Mouse (Mus musculus) fibroblast of lung, adult 2 months (primary cell): ENCODE measurements around the gene Nrip3.

Source experiments
- DNase-seq: peaks from one replicate; pipeline ENCODE4 v3.0.0-alpha.2; 2011; ENCODE audit warnings: low read depth

Gene Nrip3

DNA sequence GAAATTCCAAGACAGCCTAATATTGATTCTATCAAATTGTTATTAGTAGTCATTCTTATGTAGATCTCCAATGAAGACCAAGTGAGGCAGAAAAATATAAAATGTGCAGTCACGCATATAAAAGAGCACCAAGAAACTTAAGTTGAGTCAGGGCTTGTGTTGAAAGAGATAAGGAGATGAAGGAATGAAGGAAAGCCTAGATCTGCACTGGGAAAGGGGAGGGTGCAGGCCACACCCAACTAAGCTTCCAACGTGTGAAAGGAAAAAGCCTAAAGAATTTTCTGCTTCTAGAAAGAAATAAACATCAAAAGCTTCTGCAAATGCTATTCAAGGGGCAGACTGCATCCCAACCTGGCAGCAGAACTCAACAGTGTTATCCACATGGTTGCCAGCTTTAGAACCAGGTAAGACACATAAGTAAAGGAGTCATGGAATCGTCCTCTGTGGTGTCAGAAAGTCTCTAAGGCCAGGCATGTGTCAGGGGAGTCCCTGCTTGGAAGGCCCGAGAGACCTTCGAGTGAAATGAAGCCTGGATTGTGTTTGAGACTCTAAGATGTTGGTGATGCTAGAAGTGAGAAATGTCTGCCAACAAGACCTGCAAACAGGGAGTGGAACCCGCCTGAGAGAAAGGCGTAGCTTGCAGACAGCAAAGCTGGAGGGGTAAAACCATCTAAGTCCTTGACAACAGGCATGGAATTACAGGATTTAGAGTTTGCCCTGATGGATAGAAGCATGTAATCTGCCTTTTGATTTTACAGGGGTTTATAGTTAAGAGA, 14.1 kb downstream of the Nrip3 start:
- DNase-seq = no peak

GRCm38 (mm10) chr7:109764009-109764408, 17.8 kb downstream of the Nrip3 start:
- no peak for DNase-seq

- DNase-seq = no peak
Measured at GRCm38 (mm10) chr7:109756291-109756690, 25.5 kb downstream of the Nrip3 start.

GRCm38 (mm10) chr7:109754034-109754433, 27.8 kb downstream of the Nrip3 start:
- no peak for DNase-seq

DNA sequence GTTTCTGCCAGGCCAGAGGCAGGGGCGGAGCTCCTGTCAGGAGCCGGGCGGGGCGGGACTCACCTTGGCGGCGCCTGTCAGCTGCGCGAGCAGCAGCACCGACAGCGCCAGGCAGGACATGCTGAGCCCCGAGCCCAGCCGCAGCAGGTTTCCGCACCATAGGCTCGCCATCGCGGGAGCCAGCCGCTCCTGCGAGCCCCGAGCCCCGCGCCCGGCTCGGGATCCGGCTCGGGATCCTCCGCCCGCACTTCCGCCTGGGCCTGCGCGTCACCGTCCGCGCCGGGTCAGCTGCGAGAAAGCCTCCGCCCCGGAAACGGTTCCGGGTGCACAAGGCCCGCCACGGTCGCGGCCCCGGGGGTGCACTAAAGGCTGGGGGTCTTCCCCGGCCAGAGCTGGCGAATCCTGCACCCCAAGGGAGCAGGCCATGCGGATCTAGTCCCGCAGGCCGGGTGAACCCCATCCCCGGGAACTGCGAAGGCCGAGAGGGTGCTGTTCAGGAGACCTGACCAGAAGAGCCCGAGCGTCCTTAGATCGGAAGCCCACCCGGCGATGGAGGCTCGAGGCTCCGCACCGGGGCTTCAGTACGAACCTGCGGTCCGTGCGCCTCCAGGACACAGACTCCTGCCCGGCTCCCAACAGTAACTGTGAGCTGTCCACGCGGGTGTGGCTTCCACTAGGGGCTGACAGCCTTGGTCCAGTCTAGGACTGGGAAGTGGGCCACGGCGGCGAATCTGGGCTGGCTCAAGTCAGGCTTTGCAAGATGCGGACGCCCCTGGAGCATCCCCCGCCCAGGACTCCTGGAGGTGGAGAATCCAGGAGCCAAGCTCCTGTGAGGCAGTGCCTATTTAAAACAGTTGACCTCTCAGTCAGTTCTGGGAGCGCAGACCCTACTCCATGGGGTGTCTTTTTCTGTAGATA, 29.6 kb downstream of the Nrip3 start, which contains the start of gene Tmem9b:
Tmem9b (minus strand) TSS at position 868 of the 918 bp plus-strand sequence.
- DNase-seq = no peak

DNA sequence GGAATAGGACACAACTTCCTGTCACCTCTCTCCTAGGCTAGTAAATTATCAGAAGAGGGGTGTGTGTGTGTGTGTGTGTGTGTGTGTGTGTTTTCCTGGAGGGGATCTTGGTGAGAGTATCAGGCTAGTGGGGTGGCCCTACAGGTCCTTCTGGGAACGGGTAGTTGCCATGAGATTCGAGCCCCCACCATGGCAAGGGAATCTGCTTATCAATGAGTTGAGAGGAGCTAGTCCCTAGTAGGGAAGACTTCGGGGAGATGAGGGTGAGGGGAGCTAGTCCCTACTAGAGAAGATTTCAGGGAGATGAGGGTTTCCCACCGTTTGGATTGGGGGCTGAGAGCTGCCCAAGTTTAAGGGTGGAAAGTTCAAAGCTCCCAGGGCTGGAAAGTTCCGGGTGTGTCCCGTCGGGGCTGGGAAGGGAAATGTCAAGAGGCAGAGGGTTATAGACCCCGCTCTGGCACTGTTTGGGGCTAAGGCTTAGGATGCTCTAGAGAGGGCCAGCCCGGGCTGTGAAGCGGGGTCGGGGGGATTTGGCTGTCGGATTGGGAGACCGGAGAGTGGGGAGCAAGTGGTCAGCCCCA, 30.3 kb downstream of the Nrip3 start:
- no peak for DNase-seq

- no peak for DNase-seq
Measured at GRCm38 (mm10) chr7:109747747-109748146, 34.1 kb downstream of the Nrip3 start.

GRCm38 (mm10) chr7:109741703-109742102, 40.1 kb downstream of the Nrip3 start:
- DNase-seq = no peak

GRCm38 (mm10) chr7:109741060-109741459, 40.8 kb downstream of the Nrip3 start:
- no peak for DNase-seq

GRCm38 (mm10) chr7:109739822-109740370, 41.9 kb downstream of the Nrip3 start:
- DNase-seq = no peak

- no peak for DNase-seq
Measured at GRCm38 (mm10) chr7:109734806-109735205, 47.0 kb downstream of the Nrip3 start.

GRCm38 (mm10) chr7:109731626-109732025, 50.2 kb downstream of the Nrip3 start, which contains the start of gene Ascl3:
Gene Ascl3 (minus strand): TSS chr7:109731726.
- no peak for DNase-seq

GRCm38 (mm10) chr7:109723697-109724096, 58.1 kb downstream of the Nrip3 start, which contains the start of gene BC051019:
Gene BC051019 (minus strand): TSS chr7:109723850.
- no peak for DNase-seq

DNA sequence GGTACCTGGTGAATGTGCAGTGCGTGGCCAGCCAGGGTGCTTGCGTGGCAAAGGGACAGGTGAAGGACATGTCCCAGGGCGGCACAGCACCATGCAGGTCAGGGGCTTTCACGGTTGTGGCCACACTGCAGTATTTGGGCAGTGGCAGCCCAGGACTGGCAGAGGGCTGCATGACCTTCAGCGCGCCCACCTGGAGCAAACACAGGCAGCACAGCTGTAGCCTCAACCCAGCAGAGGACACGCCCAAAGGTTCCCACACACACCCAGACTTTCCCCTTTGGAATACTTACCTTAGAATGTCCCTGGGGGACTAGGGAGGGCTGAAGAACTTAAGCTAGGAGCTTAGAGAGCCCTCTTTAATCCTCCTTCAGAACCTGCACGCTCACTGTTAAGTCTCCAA, 58.7 kb downstream of the Nrip3 start:
- no peak for DNase-seq

GRCm38 (mm10) chr7:109722618-109723017, 59.2 kb downstream of the Nrip3 start:
- no peak for DNase-seq

DNA sequence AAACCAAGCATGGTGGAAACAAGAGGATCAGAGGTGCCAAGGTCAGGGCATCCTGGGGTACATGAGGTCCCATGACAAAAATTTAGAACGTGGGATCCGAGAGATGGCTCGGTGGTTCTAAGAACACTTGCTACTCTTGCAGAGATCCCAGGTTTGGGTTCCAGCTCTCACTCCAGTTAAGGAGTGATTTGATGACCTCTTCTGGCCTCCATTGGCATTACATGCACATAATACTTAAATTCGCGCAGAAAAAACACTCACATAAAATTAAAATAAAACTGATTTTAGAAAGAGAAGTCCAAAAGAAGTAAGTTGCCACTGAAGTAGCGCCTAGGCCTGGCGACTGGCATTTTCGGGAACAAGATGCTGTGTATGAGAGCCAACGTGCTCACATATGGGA, 62.5 kb downstream of the Nrip3 start:
- no peak for DNase-seq

- no peak for DNase-seq
Measured at GRCm38 (mm10) chr7:109713434-109713982, 68.3 kb downstream of the Nrip3 start.

DNA sequence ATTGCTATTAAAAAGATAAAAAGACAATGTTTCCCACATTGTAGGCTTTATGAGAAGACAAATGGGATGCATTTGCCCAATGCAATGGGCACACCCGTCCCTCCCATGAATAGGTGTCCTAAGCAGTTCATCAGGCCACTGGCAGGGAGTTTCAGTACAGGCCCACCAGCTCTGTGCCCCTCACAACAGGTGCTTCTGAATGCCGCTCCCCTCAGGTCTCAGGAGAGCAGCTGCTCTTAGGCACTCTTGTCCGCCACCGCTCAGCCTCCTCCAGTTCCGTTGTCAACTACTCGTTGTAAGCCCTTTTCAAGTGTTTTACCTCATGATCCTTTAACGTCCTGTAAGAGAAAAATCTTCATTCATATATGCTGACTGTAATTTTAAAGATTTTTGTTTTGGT, 69.6 kb downstream of the Nrip3 start:
- DNase-seq = no peak

DNA sequence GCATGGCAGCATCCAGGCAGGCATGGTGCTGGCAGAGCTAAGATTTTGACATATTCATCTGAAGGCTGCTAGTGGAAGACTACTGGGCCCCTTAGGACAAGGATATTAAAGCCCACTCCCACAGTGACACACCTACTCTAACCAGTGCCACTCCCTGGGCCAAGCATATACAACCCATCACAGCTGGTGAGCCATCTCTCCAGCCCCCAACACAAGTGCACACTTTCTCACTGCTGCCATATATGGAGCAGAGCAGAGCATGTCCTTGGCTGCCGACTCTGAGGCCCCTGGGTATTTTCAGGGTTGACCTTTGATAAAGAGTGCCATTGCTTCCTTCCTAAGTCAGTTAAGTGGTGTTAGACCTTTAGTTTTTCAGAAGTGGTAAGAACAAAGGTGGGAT, 71.8 kb downstream of the Nrip3 start:
- no peak for DNase-seq

DNA sequence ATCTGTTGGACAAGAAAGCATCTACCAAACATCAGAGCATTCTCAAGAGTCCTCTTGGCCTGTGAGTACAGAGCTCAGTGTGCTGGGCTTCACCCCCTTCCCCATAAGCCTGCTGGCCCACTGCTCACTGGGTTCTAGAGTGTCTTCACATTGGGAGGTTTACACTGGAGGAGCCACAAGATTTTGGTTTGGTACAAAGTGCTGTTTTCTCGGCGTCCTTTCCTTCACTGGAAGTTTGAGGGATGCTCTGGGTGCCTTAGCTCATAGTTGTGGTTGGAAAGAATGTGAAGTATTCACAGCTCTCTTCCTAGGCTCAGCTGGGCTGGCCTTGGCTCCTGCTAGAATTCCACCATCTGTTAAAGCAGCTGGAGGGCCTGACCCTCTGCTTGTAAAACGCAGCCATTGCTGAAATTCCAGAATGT, 72.9 kb downstream of the Nrip3 start:
- DNase-seq = no peak
